Mouse (Mus musculus): ENCODE results near the gene Chst15.

DNA sequence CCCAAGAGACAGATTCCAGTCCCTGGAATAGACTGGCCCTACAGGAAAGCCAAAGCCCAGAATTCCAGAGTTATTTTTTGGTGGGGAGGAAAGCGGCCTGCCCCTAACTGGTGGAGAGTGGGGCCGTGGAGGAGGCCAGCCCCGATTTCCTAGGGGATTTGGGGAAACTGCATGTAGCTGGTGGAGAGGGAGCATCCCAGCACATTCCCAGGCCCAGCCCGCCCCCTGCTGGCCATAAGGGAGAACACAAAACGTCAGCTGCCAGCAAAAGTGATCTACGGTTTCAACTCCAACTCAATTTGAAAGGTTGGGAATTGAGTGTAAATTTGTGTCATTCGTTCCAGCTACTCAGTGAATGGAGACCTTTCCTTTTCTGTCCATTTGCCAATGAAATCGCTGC, 103.6 kb downstream of the Chst15 start:
- TF ChIP-seq POLR2A (IDR thresholded peaks at IDR 0.05; ENCODE audit: control insufficient read depth, low read depth, low read length) (no peak), CTCF (IDR thresholded peaks at IDR 0.05; ENCODE audit: control insufficient read depth, insufficient read depth, insufficient replicate concordance, low read depth, low read length) (peak; percentile 89)
